Mouse (Mus musculus): Measurements from ENCODE around the gene Stap2. TPM values are rescaled to one million over a fixed set of nuclear protein-coding genes. Genes with fewer than 3 reads are reported as not detected.
A peak's percentile ranks its signal among the peaks of the same experiment; 100 is the strongest.

The Stap2 gene
- polyA plus RNA-seq, 1 experiment from 2014 or later, result 16.6 TPM

DNA sequence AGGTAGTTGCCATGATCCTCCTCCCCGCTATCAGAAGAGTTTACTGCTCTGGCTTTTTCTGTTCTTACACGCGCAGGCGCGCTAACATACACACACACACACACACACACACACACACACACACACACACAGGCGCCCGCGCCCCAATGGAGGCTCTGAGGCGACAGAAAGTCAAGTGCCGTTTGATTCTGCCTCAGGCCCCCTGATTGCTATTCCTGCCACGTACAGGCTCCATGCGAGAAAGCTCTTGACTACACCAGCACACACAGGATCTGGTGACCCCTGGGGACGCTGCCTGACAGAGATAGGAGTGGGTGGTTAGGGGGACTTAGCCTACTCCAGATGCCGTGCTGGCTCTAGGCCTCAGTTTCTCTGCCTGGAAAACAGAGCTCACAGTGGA lies 35.8 kb downstream of the Stap2 start:
- H3K9me3 ChIP-seq (replicated peaks; ENCODE audit: control insufficient read depth, low read length), result no peaks in the 10 kb centered on the region
- H3K36me3 ChIP-seq (ENCODE audit: control insufficient read depth, insufficient read depth), result peaks cover 16% of the 10 kb centered on the region
- H3K4me3 ChIP-seq (ENCODE audit: low read length), result no peak overlapping the region
- no peak for ATAC-seq (replicated peaks; ENCODE audit: extremely low read depth, insufficient read depth, low FRiP score)
- H3K4me2 ChIP-seq (ENCODE audit: low read depth, low read length), result peak overlapping the region; percentile 10; the same call in 1 of the 2 replicates
- H3K4me1 ChIP-seq (ENCODE audit: control insufficient read depth, insufficient read depth, low read length), result peaks cover 15% of the 10 kb centered on the region
- peaks cover 19% of the 10 kb centered on the region for H3K27me3 ChIP-seq (ENCODE audit: control insufficient read depth, insufficient read depth, low read length)
- no peak overlapping the region for H3K27ac ChIP-seq (ENCODE audit: low read length)
- WGBS, result 47% methylated on average over 14 of the region's 14 CpGs
- no peak overlapping the region for H3K9ac ChIP-seq (ENCODE audit: low read length)

- Histone ChIP-seq H3K9ac (ENCODE audit: low read length) (no peak overlapping the region), H3K36me3 (ENCODE audit: control insufficient read depth, insufficient read depth) (peaks cover 16% of the 10 kb centered on the region), H3K4me1 (ENCODE audit: control insufficient read depth, insufficient read depth, low read length) (peaks cover 15% of the 10 kb centered on the region), H3K9me3 (replicated peaks; ENCODE audit: control insufficient read depth, low read length) (no peaks in the 10 kb centered on the region), H3K27ac (ENCODE audit: low read length) (0 out of 2 replicates have a peak overlapping the region, but pooled peaks have one; percentile 25), H3K4me3 (ENCODE audit: low read length) (no peak overlapping the region), H3K4me2 (ENCODE audit: low read depth, low read length) (no peak overlapping the region), H3K27me3 (ENCODE audit: control insufficient read depth, insufficient read depth, low read length) (peaks cover 19% of the 10 kb centered on the region)
- ATAC-seq (replicated peaks; ENCODE audit: extremely low read depth, insufficient read depth, low FRiP score), result peak; percentile 20; the same call in 1 of the 2 replicates
- WGBS, result 31% methylated on average over 7 of the region's 7 CpGs
Measured at GRCm38 (mm10) chr17:55968210-55968609, 37.2 kb downstream of the Stap2 start.

GRCm38 (mm10) chr17:55967186-55967585 lies 38.2 kb downstream of the Stap2 start:
- no peak overlapping the region for H3K4me3 ChIP-seq (ENCODE audit: low read length)
- H3K4me1 ChIP-seq (ENCODE audit: control insufficient read depth, insufficient read depth, low read length), result peaks cover 15% of the 10 kb centered on the region
- no peak overlapping the region for H3K4me2 ChIP-seq (ENCODE audit: low read depth, low read length)
- ATAC-seq (replicated peaks; ENCODE audit: extremely low read depth, insufficient read depth, low FRiP score), result no peak
- WGBS, result 91% methylated on average over 4 of the region's 4 CpGs
- H3K9me3 ChIP-seq (replicated peaks; ENCODE audit: control insufficient read depth, low read length), result no peaks in the 10 kb centered on the region
- no peak overlapping the region for H3K27ac ChIP-seq (ENCODE audit: low read length)
- no peak overlapping the region for H3K9ac ChIP-seq (ENCODE audit: low read length)
- H3K36me3 ChIP-seq (ENCODE audit: control insufficient read depth, insufficient read depth), result peaks cover 18% of the 10 kb centered on the region
- peaks cover 13% of the 10 kb centered on the region; the same call in 1 of the 2 replicates for H3K27me3 ChIP-seq (ENCODE audit: control insufficient read depth, insufficient read depth, low read length)

DNA sequence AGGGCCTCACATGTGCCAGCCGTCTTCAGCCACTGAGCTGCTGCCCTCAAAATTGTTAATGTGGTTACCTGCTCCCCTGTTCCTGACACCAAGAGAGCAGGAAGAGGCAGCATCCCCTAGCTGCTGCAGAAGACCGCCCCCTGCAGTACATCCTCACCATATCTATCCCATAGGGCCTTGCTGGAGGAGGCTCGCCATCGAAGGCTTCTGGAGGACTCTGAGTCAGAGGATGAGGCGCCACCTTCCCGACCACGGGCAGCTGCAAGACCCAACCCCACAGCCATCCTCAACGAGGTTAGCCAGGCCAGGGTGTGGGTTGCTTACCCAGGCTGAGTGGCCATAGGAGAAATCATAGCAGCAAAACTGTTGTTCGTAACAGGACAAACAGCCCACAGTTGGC lies 40.4 kb downstream of the Stap2 start:
- ATAC-seq (replicated peaks; ENCODE audit: extremely low read depth, insufficient read depth, low FRiP score), result no peak
- Histone ChIP-seq H3K9ac (ENCODE audit: low read length) (no peak overlapping the region), H3K27me3 (ENCODE audit: control insufficient read depth, insufficient read depth, low read length) (peaks cover 5% of the 10 kb centered on the region; the same call in 1 of the 2 replicates), H3K36me3 (ENCODE audit: control insufficient read depth, insufficient read depth) (peaks cover 27% of the 10 kb centered on the region), H3K4me3 (ENCODE audit: low read length) (no peak overlapping the region), H3K4me1 (ENCODE audit: control insufficient read depth, insufficient read depth, low read length) (peaks cover 12% of the 10 kb centered on the region), H3K9me3 (replicated peaks; ENCODE audit: control insufficient read depth, low read length) (no peaks in the 10 kb centered on the region), H3K4me2 (ENCODE audit: low read depth, low read length) (no peak overlapping the region), H3K27ac (ENCODE audit: low read length) (no peak overlapping the region)
- 84% methylated on average over 9 of the region's 9 CpGs for WGBS

- Histone ChIP-seq H3K4me3 (ENCODE audit: low read length) (no peak overlapping the region), H3K4me2 (ENCODE audit: low read depth, low read length) (no peak overlapping the region), H3K27ac (ENCODE audit: low read length) (no peak overlapping the region), H3K9ac (ENCODE audit: low read length) (no peak overlapping the region), H3K9me3 (replicated peaks; ENCODE audit: control insufficient read depth, low read length) (no peaks in the 10 kb centered on the region), H3K27me3 (ENCODE audit: control insufficient read depth, insufficient read depth, low read length) (peaks cover 2% of the 10 kb centered on the region; the same call in 1 of the 2 replicates), H3K36me3 (ENCODE audit: control insufficient read depth, insufficient read depth) (peaks cover 27% of the 10 kb centered on the region), H3K4me1 (ENCODE audit: control insufficient read depth, insufficient read depth, low read length) (peaks cover 13% of the 10 kb centered on the region)
- no peak for ATAC-seq (replicated peaks; ENCODE audit: extremely low read depth, insufficient read depth, low FRiP score)
- WGBS, result 94% methylated on average over 10 of the region's 10 CpGs
Measured at GRCm38 (mm10) chr17:55964496-55964895, 40.9 kb downstream of the Stap2 start.

GRCm38 (mm10) chr17:55963171-55963570 lies 42.2 kb downstream of the Stap2 start:
- H3K4me1 ChIP-seq (ENCODE audit: control insufficient read depth, insufficient read depth, low read length), result peaks cover 12% of the 10 kb centered on the region
- peaks cover 27% of the 10 kb centered on the region for H3K36me3 ChIP-seq (ENCODE audit: control insufficient read depth, insufficient read depth)
- no peak overlapping the region for H3K4me2 ChIP-seq (ENCODE audit: low read depth, low read length)
- no peak overlapping the region for H3K27ac ChIP-seq (ENCODE audit: low read length)
- no peak for ATAC-seq (replicated peaks; ENCODE audit: extremely low read depth, insufficient read depth, low FRiP score)
- H3K9me3 ChIP-seq (replicated peaks; ENCODE audit: control insufficient read depth, low read length), result no peaks in the 10 kb centered on the region
- H3K4me3 ChIP-seq (ENCODE audit: low read length), result no peak overlapping the region
- no peak overlapping the region for H3K9ac ChIP-seq (ENCODE audit: low read length)
- WGBS, result 60% methylated on average over 14 of the region's 14 CpGs
- no peaks in the 10 kb centered on the region for H3K27me3 ChIP-seq (ENCODE audit: control insufficient read depth, insufficient read depth, low read length)

GRCm38 (mm10) chr17:55961631-55962030 lies 43.8 kb downstream of the Stap2 start:
- Histone ChIP-seq H3K4me2 (ENCODE audit: low read depth, low read length) (no peak overlapping the region), H3K9ac (ENCODE audit: low read length) (no peak overlapping the region), H3K4me1 (ENCODE audit: control insufficient read depth, insufficient read depth, low read length) (peaks cover 10% of the 10 kb centered on the region), H3K27me3 (ENCODE audit: control insufficient read depth, insufficient read depth, low read length) (no peaks in the 10 kb centered on the region), H3K9me3 (replicated peaks; ENCODE audit: control insufficient read depth, low read length) (no peaks in the 10 kb centered on the region), H3K4me3 (ENCODE audit: low read length) (no peak overlapping the region), H3K27ac (ENCODE audit: low read length) (no peak overlapping the region), H3K36me3 (ENCODE audit: control insufficient read depth, insufficient read depth) (peaks cover 20% of the 10 kb centered on the region)
- no peak for ATAC-seq (replicated peaks; ENCODE audit: extremely low read depth, insufficient read depth, low FRiP score)
- 95% methylated on average over 7 of the region's 7 CpGs for WGBS

DNA sequence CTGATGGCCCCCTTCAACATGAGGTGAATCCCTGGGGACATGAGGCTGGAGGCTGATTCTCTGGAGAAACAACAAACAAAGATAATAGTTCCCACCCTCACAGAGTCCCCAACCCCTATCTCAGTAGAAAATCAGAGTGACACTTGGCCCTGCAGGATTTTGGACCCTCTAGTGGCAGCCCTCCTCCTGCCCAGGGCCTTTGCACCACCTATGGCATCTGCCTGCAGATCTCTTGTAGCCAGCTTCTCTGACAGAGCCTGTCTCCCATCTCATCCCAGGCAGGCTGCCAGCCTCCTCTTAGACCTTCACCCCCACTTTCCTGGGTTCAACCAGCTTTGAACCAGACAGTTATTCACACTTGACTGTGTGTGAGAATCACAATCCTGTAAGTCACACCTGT lies 44.6 kb downstream of the Stap2 start:
- Histone ChIP-seq H3K4me2 (ENCODE audit: low read depth, low read length) (no peak overlapping the region), H3K27me3 (ENCODE audit: control insufficient read depth, insufficient read depth, low read length) (0 out of 2 replicates have a peak, but pooled peaks cover 3% of the 10 kb centered on the region), H3K4me3 (ENCODE audit: low read length) (no peak overlapping the region), H3K9ac (ENCODE audit: low read length) (no peak overlapping the region), H3K27ac (ENCODE audit: low read length) (no peak overlapping the region), H3K9me3 (replicated peaks; ENCODE audit: control insufficient read depth, low read length) (no peaks in the 10 kb centered on the region), H3K36me3 (ENCODE audit: control insufficient read depth, insufficient read depth) (peaks cover 15% of the 10 kb centered on the region), H3K4me1 (ENCODE audit: control insufficient read depth, insufficient read depth, low read length) (peaks cover 14% of the 10 kb centered on the region)
- ATAC-seq (replicated peaks; ENCODE audit: extremely low read depth, insufficient read depth, low FRiP score), result no peak

GRCm38 (mm10) chr17:55959946-55960740 lies 45.2 kb downstream of the Stap2 start:
- Histone ChIP-seq H3K27ac (ENCODE audit: low read length) (peak overlapping the region; percentile 98), H3K27me3 (ENCODE audit: control insufficient read depth, insufficient read depth, low read length) (peaks cover 8% of the 10 kb centered on the region; the same call in 1 of the 2 replicates), H3K36me3 (ENCODE audit: control insufficient read depth, insufficient read depth) (peaks cover 14% of the 10 kb centered on the region), H3K4me2 (ENCODE audit: low read depth, low read length) (peak overlapping the region; percentile 66), H3K9ac (ENCODE audit: low read length) (peak overlapping the region; percentile 82), H3K4me3 (ENCODE audit: low read length) (peak overlapping the region; percentile 73), H3K4me1 (ENCODE audit: control insufficient read depth, insufficient read depth, low read length) (peaks cover 14% of the 10 kb centered on the region), H3K9me3 (replicated peaks; ENCODE audit: control insufficient read depth, low read length) (no peaks in the 10 kb centered on the region)
- WGBS, result 69% methylated on average over 10 of the region's 10 CpGs
- no peak for ATAC-seq (replicated peaks; ENCODE audit: extremely low read depth, insufficient read depth, low FRiP score)

All from heart, embryonic 16.5 days (tissue).